Mouse (Mus musculus) stomach, embryonic 16.5 days (tissue): ENCODE measurements at regions not wholly inside any gene's neighbourhood (a gene's known extent, or its start where the extent isn't known, plus 50 kb on each side); places are given as distances from the start of the nearest gene placed in this dataset.
"Not testable (repeated sequence)": the region's sequence is repeated elsewhere in the genome, so short reads cannot be mapped to it uniquely, and the experiment has no call there.

Experiments used
- ATAC-seq: fragments of 200-750 bp; cut with Nextera tagmentation; 2 replicates; pipeline ENCODE4 v1.8.0; 2017; ENCODE audit warnings: moderate number of reproducible peaks, moderate TSS enrichment; ENCODE audit not compliant: insufficient read depth, low FRiP score
- H3K27ac ChIP-seq: fragments of 300-500 bp; sonication (generic); 2 replicates; pipeline ENCODE4 v1.5.1; 2014; ENCODE audit warnings: low read length
- H3K27me3 ChIP-seq: fragments of 300-500 bp; sonication (generic); 2 replicates; pipeline ENCODE4 v1.6.1; 2014; ENCODE audit warnings: low read length, control low read depth, mixed read lengths; ENCODE audit not compliant: control insufficient read depth, insufficient read depth
- H3K36me3 ChIP-seq: fragments of 300-500 bp; sonication (generic); 2 replicates; pipeline ENCODE4 v1.6.1; 2014; ENCODE audit warnings: low read length; ENCODE audit not compliant: control insufficient read depth, insufficient read depth
- H3K4me1 ChIP-seq: fragments of 300-500 bp; sonication (generic); 2 replicates; pipeline ENCODE4 v1.6.1; 2014; ENCODE audit warnings: low read length, control low read depth, mixed read lengths; ENCODE audit not compliant: control insufficient read depth, insufficient read depth
- H3K4me2 ChIP-seq: fragments of 300-500 bp; sonication (generic); 2 replicates; pipeline ENCODE4 v1.6.1; 2014; ENCODE audit warnings: low read depth, low read length, mixed read lengths
- H3K4me3 ChIP-seq: fragments of 300-500 bp; sonication (generic); replicated peaks from 2 replicates; pipeline ENCODE4 v1.5.1; 2014; ENCODE audit warnings: mild to moderate bottlenecking, low read length
- H3K9ac ChIP-seq: fragments of 300-500 bp; sonication (generic); 2 replicates; pipeline ENCODE4 v1.6.1; 2014; ENCODE audit warnings: low read length
- H3K9me3 ChIP-seq: fragments of 300-500 bp; sonication (generic); replicated peaks from 2 replicates; pipeline ENCODE4 v1.6.1; 2016; ENCODE audit warnings: low read length, control low read depth; ENCODE audit not compliant: control insufficient read depth
- WGBS: fragments of 180-500 bp; shearing (Covaris S2); extraction: QIAGEN DNeasy Blood & Tissue Kit; methylation state at CpG from one replicate; pipeline ENCODE4 v1.1.7; 2014; 5-methylcytosine and 5-hydroxymethylcytosine counted together

GRCm38 (mm10) chr6:37806529-37807191 is 64.0 kb upstream of the Trim24 start:
- H3K9me3 ChIP-seq, H3K27me3 ChIP-seq, H3K4me3 ChIP-seq, H3K9ac ChIP-seq, H3K27ac ChIP-seq, H3K4me1 ChIP-seq, ATAC-seq, H3K36me3 ChIP-seq, H3K4me2 ChIP-seq: not testable (repeated sequence)
- WGBS = 62% methylated on average over 1 of the region's 10 CpGs

- not testable (repeated sequence) for H3K4me2 ChIP-seq
Measured at GRCm38 (mm10) chr6:37815218-37815617, 55.4 kb upstream of the Trim24 start.

More at GRCm38 (mm10) chr6:37815218-37815617, 55.4 kb upstream of the Trim24 start:
- H3K4me3 ChIP-seq, ATAC-seq, H3K36me3 ChIP-seq, H3K9me3 ChIP-seq, H3K9ac ChIP-seq, H3K27ac ChIP-seq, H3K4me1 ChIP-seq, H3K27me3 ChIP-seq: not testable (repeated sequence)
- 68% methylated on average over 2 of the region's 2 CpGs for WGBS
